Mouse (Mus musculus) liver, embryonic 14.5 days (tissue): ENCODE results near the gene Rasa1.

Experiments used
- CTCF ChIP-seq: IDR thresholded peaks from 2 replicates; pipeline ENCODE4 v1.5.1; 2016; ENCODE audit warnings: antibody characterized with exemption, low read depth, control low read depth
- EP300 ChIP-seq: IDR thresholded peaks from 2 replicates; pipeline ENCODE4 v1.6.1; 2016; ENCODE audit warnings: antibody characterized with exemption, low read depth

DNA sequence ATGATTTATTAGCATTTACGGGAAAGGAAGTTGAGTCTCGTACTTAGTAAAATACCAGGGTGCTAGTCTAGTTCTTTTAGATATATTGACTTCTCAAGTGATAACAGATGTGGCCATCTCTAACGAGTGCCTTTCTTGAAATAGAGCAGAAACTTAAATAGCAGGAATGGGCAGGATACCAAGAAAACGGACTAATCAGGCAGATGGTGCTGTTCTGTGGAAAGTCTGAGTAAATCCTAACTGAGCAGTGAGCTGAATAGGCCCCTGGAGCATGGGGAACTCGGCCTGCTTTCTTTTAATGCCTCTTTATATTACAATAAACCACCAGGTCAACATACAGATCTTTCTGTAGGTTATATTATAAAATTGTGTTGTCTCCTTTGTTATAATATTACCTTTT is 22.0 kb upstream of the Rasa1 start:
- no peak for TF ChIP-seq CTCF
- no peak for TF ChIP-seq EP300
